Mouse (Mus musculus) thymus, postnatal 4 days (tissue): Measurements from ENCODE around the gene Adora1.

Experiments
- DNase-seq: peaks from one replicate; pipeline ENCODE4 v3.0.0; 2021

The Adora1 gene

GRCm38 (mm10) chr1:134236142-134236541 lies 911 bp upstream of the Adora1 start:
- no peak for DNase-seq

GRCm38 (mm10) chr1:134234455-134235390 lies 508 bp downstream of the Adora1 start:
- DNase-seq = peak; percentile 19

GRCm38 (mm10) chr1:134233681-134234454 lies 1.4 kb downstream of the Adora1 start:
- DNase-seq = no peak

- DNase-seq = no peak
These were observed 2.3 kb downstream of the Adora1 start for GRCm38 (mm10) chr1:134232778-134233531.

GRCm38 (mm10) chr1:134232326-134232725 lies 2.9 kb downstream of the Adora1 start:
- no peak for DNase-seq

- no peak for DNase-seq
These were observed 3.5 kb downstream of the Adora1 start for GRCm38 (mm10) chr1:134231681-134232080.

- no peak for DNase-seq
These were observed 4.0 kb downstream of the Adora1 start for GRCm38 (mm10) chr1:134231270-134231669.

GRCm38 (mm10) chr1:134230638-134231228 lies 4.5 kb downstream of the Adora1 start:
- DNase-seq = no peak

GRCm38 (mm10) chr1:134229806-134230575 lies 5.2 kb downstream of the Adora1 start:
- DNase-seq = no peak

GRCm38 (mm10) chr1:134226739-134227138 lies 8.5 kb downstream of the Adora1 start:
- no peak for DNase-seq

GRCm38 (mm10) chr1:134225375-134225774 lies 9.9 kb downstream of the Adora1 start:
- no peak for DNase-seq

- DNase-seq = no peak
These were observed 10.5 kb downstream of the Adora1 start for GRCm38 (mm10) chr1:134224649-134225227.

- DNase-seq = no peak
These were observed 12.8 kb downstream of the Adora1 start for GRCm38 (mm10) chr1:134222122-134223055.

- no peak for DNase-seq
These were observed 14.1 kb downstream of the Adora1 start for GRCm38 (mm10) chr1:134221172-134221571.

GRCm38 (mm10) chr1:134219608-134220007 lies 15.6 kb downstream of the Adora1 start:
- DNase-seq = no peak

GRCm38 (mm10) chr1:134217942-134218341 lies 17.3 kb downstream of the Adora1 start:
- no peak for DNase-seq

- DNase-seq = no peak
These were observed 18.2 kb downstream of the Adora1 start for GRCm38 (mm10) chr1:134217028-134217481.

GRCm38 (mm10) chr1:134216629-134216971 lies 18.6 kb downstream of the Adora1 start:
- DNase-seq = no peak

GRCm38 (mm10) chr1:134215751-134216628 lies 19.2 kb downstream of the Adora1 start:
- no peak for DNase-seq
